Mouse (Mus musculus): ENCODE data around the gene Kcp. TPM values are rescaled to one million over a fixed set of nuclear protein-coding genes. Genes with fewer than 3 reads are reported as not detected.

Kcp gene
- polyA plus RNA-seq, 1 experiment: 26.4 TPM

- peaks cover 3% of the 10 kb centered on the region; the same call in 1 of the 2 replicates for H3K4me1 ChIP-seq (ENCODE audit: control insufficient read depth, insufficient read depth, insufficient read length, low read length)
- H3K27ac ChIP-seq (replicated peaks; ENCODE audit: low read depth, low read length): no peak overlapping the region
- H3K4me3 ChIP-seq (ENCODE audit: insufficient read depth, low read depth, low read length): no peak overlapping the region
Measured at GRCm38 (mm10) chr6:29430681-29431420, 76.9 kb downstream of the Kcp start.

DNA sequence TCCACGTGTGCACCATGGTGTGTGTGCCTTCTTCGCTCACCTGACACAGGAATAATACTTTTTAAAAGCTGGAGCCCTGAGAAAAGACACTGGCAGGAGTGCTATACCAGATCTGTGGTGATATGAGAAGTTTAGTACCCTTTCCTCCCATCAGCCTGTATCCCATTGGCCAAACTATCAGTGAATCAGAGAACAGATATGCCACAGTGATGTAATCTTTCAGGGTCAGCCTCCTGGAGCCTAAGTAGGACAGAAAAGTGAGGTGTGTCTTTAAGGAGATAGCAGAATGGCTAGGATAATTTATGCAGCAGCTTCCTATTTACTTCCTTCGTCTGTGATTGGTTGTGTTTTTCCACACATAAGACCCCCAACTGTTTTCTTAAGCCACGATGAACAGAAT is 79.6 kb downstream of the Kcp start:
- no peaks in the 10 kb centered on the region for H3K4me1 ChIP-seq (ENCODE audit: control insufficient read depth, insufficient read depth, insufficient read length, low read length)
- no peak overlapping the region for H3K4me3 ChIP-seq (ENCODE audit: insufficient read depth, low read depth, low read length)
- H3K27ac ChIP-seq (replicated peaks; ENCODE audit: low read depth, low read length): no peak overlapping the region

- H3K4me1 ChIP-seq (ENCODE audit: control insufficient read depth, insufficient read depth, insufficient read length, low read length): no peaks in the 10 kb centered on the region
- H3K4me3 ChIP-seq (ENCODE audit: insufficient read depth, low read depth, low read length): no peak overlapping the region
Measured at GRCm38 (mm10) chr6:29426331-29426730, 81.4 kb downstream of the Kcp start.

DNA sequence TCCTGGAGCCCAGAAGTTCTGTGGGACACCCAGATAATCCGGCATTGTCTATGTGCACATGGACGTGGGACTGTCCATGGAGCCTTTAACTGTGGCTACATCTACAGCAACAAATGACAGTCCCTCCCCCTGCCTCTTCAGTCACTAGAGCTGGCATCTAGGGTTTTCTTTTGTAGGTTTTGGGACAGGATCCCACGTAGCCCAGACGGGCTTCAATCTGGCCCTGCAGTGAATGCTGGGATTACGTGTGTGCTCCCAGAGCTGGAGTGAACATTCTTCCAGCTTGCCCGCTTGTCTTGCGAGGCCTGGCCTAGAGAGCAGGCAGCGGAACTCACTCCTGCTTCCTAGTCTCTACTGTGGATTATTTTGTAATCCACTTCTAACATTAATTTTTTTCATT is 82.6 kb downstream of the Kcp start:
- Histone ChIP-seq H3K27ac (replicated peaks; ENCODE audit: low read depth, low read length) (no peak overlapping the region), H3K4me1 (ENCODE audit: control insufficient read depth, insufficient read depth, insufficient read length, low read length) (no peaks in the 10 kb centered on the region), H3K4me3 (ENCODE audit: insufficient read depth, low read depth, low read length) (no peak overlapping the region)

More at GRCm38 (mm10) chr6:29426331-29426730, 81.4 kb downstream of the Kcp start:
- no peak overlapping the region for H3K27ac ChIP-seq (replicated peaks; ENCODE audit: low read depth, low read length)

Other genes starting within 250 kb of the Kcp start
- 9.2 and 22.3 TPM in 2 replicates for gene Hilpda, start 235.5 kb downstream of the Kcp start, polyA plus RNA-seq (2012; ENCODE audit: insufficient read depth, insufficient read length, missing spikeins)
- not detected in 2 replicates for gene Fam71f2, start 228.4 kb downstream of the Kcp start, polyA plus RNA-seq (2012; ENCODE audit: insufficient read depth, insufficient read length, missing spikeins)
- gene Fam71f1, start 188.8 kb downstream of the Kcp start, polyA plus RNA-seq (2012; ENCODE audit: insufficient read depth, insufficient read length, missing spikeins): not detected in 2 replicates
- gene Calu, start 159.9 kb downstream of the Kcp start, polyA plus RNA-seq (2012; ENCODE audit: insufficient read depth, insufficient read length, missing spikeins): 119 and 162 TPM in 2 replicates
- gene Opn1sw, start 119.5 kb downstream of the Kcp start, polyA plus RNA-seq (2012; ENCODE audit: insufficient read depth, insufficient read length, missing spikeins): not detected in 2 replicates
- 0.46 TPM in 1 of 2 replicates, not detected in the other for gene Ccdc136, start 111.6 kb downstream of the Kcp start, polyA plus RNA-seq (2012; ENCODE audit: insufficient read depth, insufficient read length, missing spikeins)
- 1.5 and 3.0 TPM in 2 replicates for gene Flnc, start 74.7 kb downstream of the Kcp start, polyA plus RNA-seq (2012; ENCODE audit: insufficient read depth, insufficient read length, missing spikeins)
- gene Atp6v1f, start 40.2 kb downstream of the Kcp start, polyA plus RNA-seq (2012; ENCODE audit: insufficient read depth, insufficient read length, missing spikeins): 252 and 255 TPM in 2 replicates
- not detected in 2 replicates for gene Atp6v1fnb, start 36.5 kb downstream of the Kcp start, polyA plus RNA-seq (2012; ENCODE audit: insufficient read depth, insufficient read length, missing spikeins)
- gene Irf5, start 18.7 kb upstream of the Kcp start, polyA plus RNA-seq (2012; ENCODE audit: insufficient read depth, insufficient read length, missing spikeins): 2.0 and 2.6 TPM in 2 replicates
- 32.5 and 33.2 TPM in 2 replicates for gene Tnpo3, start 101.9 kb upstream of the Kcp start, polyA plus RNA-seq (2012; ENCODE audit: insufficient read depth, insufficient read length, missing spikeins)
- 0.67 TPM in 1 of 2 replicates, not detected in the other for gene Tspan33, start 186.3 kb upstream of the Kcp start, polyA plus RNA-seq (2012; ENCODE audit: insufficient read depth, insufficient read length, missing spikeins)
- 7.6 and 8.8 TPM in 2 replicates for gene Smo, start 227.6 kb upstream of the Kcp start, polyA plus RNA-seq (2012; ENCODE audit: insufficient read depth, insufficient read length, missing spikeins)